Mouse (Mus musculus) liver, embryonic 16.5 days (tissue): ENCODE data around the gene Tbc1d21. TPM values are rescaled to one million over a fixed set of nuclear protein-coding genes. Genes with fewer than 3 reads are reported as not detected.

Experiments
- ATAC-seq: fragments of 200-750 bp; cut with Nextera tagmentation; 2 replicates; pipeline ENCODE4 v1.8.0; 2017; ENCODE audit warnings: low read depth, mild to moderate bottlenecking, moderate number of reproducible peaks, moderate library complexity
- H3K27ac ChIP-seq: fragments of 300-500 bp; sonication (generic); 2 replicates; pipeline ENCODE4 v1.5.1; 2014; ENCODE audit warnings: mild to moderate bottlenecking, low read length
- H3K27me3 ChIP-seq: fragments of 300-500 bp; sonication (generic); 2 replicates; pipeline ENCODE4 v1.6.1; 2014; ENCODE audit warnings: low read depth, low read length, mixed read lengths; ENCODE audit not compliant: control insufficient read depth, insufficient read depth
- H3K36me3 ChIP-seq: fragments of 300-500 bp; sonication (generic); 2 replicates; pipeline ENCODE4 v1.6.1; 2014; ENCODE audit warnings: mild to moderate bottlenecking; ENCODE audit not compliant: control insufficient read depth, insufficient read depth
- H3K4me1 ChIP-seq: fragments of 300-500 bp; sonication (generic); 2 replicates; pipeline ENCODE4 v1.6.1; 2014; ENCODE audit warnings: low read depth, low read length, mixed read lengths; ENCODE audit not compliant: control insufficient read depth
- H3K4me2 ChIP-seq: fragments of 300-500 bp; sonication (generic); 2 replicates; pipeline ENCODE4 v1.6.1; 2014; ENCODE audit warnings: low read depth, low read length, mixed read lengths
- H3K4me3 ChIP-seq: fragments of 300-500 bp; sonication (generic); 2 replicates; pipeline ENCODE4 v1.5.1; 2014; ENCODE audit warnings: low read depth, mild to moderate bottlenecking, low read length
- H3K9ac ChIP-seq: fragments of 300-500 bp; sonication (generic); 2 replicates; pipeline ENCODE4 v1.6.1; 2014; ENCODE audit warnings: low read depth, low read length
- H3K9me3 ChIP-seq: fragments of 300-500 bp; sonication (generic); replicated peaks from 2 replicates; pipeline ENCODE4 v1.6.1; 2016; ENCODE audit warnings: low read length; ENCODE audit not compliant: control insufficient read depth
- WGBS: fragments of 180-500 bp; shearing (Covaris S2); extraction: QIAGEN DNeasy Blood & Tissue Kit; methylation state at CpG from one replicate; pipeline ENCODE4 v1.1.7; 2014; ENCODE audit not compliant: insufficient replicate concordance; 5-methylcytosine and 5-hydroxymethylcytosine counted together
- polyA plus RNA-seq: library from polyadenylated mRNA; unstranded; fragments of >200 nt; fragmentation: Nextera tagmentation; extraction: Ambion mirVana; gene quantifications from 2 replicates; pipeline ENCODE4 v1.2.1, GENCODE M21; 2015

Gene Tbc1d21
- polyA plus RNA-seq: not detected in 2 replicates

DNA sequence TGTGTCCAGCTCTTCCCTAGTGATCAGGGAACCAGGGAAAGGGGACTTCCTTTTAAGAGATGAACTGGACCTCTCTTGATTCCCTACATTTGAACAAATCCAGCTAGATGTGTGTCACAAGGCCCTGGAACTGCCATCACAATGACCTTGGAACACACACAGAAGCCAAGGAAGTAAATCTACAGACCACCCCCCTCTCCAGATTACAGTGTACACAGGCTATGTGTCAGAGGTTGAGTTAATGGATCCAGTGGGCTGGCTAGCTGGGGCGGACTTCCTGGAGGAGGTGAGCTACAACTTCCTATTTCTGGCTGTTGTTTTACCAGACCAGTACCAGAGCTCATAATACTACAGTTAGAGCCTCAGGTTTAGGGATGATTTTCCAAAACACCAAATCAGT, at the start of gene Tbc1d21:
TSS of gene Tbc1d21 (minus strand) at position 101 of the 400 bp plus-strand sequence.
- Histone ChIP-seq H3K36me3 (no peaks in the 10 kb centered on the region), H3K27me3 (no peaks in the 10 kb centered on the region), H3K9me3 (no peaks in the 10 kb centered on the region), H3K27ac (no peak within 1 kb of the TSS), H3K4me2 (no peak within 1 kb of the TSS), H3K9ac (no peak within 1 kb of the TSS), H3K4me3 (no peak within 1 kb of the TSS), H3K4me1 (no peaks in the 10 kb centered on the region)
- ATAC-seq: no peak
- WGBS: 63% methylated on average over 1 of the region's 1 CpGs

DNA sequence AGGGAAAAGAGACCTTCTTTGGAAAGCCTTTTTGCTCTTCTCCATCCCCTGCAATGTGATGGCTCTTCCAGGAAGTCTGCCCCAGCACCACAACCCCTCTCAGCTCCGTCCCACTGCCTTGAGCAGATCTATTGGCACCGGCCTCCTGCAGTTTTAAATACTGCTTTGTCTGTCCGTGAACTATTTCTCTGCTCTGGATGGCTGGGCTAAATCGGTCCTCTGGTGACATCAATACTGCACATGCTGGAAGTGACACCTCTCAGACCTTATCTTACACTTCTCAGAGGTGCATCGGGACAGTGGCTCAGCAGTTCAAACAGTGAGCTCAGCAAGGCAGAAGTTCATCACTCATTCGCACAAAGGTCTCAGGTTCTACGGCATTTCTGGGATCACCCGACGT, 41.3 kb upstream of the Tbc1d21 start:
- no peaks in the 10 kb centered on the region for H3K4me1 ChIP-seq
- H3K9me3 ChIP-seq: no peaks in the 10 kb centered on the region
- H3K9ac ChIP-seq: no peak overlapping the region
- no peak overlapping the region for H3K4me2 ChIP-seq
- no peak overlapping the region for H3K27ac ChIP-seq
- WGBS: 57% methylated on average over 9 of the region's 9 CpGs
- H3K27me3 ChIP-seq: no peaks in the 10 kb centered on the region
- no peak overlapping the region for H3K4me3 ChIP-seq
- ATAC-seq: no peak
- H3K36me3 ChIP-seq: no peaks in the 10 kb centered on the region

DNA sequence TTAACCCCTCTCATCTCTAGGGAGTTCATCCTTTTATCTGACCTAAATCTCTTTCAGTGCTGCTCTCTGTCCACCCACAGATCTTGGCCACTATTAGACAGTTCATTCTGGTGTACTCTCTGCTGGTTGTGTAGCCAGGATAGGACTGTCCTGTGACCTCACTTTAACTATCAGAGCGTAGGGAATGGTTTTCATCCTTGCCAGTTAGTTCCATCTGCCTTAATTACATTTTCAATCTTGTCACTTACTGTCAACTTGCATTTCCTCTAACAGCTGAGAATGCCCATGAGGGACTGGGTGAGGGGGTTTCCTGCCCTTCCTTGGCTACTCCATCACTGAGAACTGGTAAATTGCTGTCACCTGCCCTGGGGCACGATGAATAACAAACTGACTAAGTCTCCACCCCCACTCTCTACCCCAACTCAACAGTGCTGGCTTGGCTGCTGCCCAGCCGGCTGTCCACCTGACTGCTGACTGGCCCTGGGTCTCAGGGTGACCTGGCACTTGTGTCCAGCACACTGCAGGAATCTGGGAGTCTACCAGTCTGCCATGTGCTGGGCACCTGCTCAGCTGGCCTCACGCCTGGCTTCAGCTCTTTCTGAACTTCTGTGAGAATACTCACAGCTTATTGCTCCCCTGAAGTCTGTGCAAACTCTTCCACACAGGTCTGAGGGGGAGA, 39.9 kb upstream of the Tbc1d21 start:
- H3K27ac ChIP-seq: no peak overlapping the region
- 44% methylated on average over 4 of the region's 4 CpGs for WGBS
- no peaks in the 10 kb centered on the region for H3K27me3 ChIP-seq
- no peaks in the 10 kb centered on the region for H3K4me1 ChIP-seq
- ATAC-seq: no peak
- no peak overlapping the region for H3K4me3 ChIP-seq
- no peak overlapping the region for H3K9ac ChIP-seq
- H3K36me3 ChIP-seq: no peaks in the 10 kb centered on the region
- no peak overlapping the region for H3K4me2 ChIP-seq
- H3K9me3 ChIP-seq: no peaks in the 10 kb centered on the region

DNA sequence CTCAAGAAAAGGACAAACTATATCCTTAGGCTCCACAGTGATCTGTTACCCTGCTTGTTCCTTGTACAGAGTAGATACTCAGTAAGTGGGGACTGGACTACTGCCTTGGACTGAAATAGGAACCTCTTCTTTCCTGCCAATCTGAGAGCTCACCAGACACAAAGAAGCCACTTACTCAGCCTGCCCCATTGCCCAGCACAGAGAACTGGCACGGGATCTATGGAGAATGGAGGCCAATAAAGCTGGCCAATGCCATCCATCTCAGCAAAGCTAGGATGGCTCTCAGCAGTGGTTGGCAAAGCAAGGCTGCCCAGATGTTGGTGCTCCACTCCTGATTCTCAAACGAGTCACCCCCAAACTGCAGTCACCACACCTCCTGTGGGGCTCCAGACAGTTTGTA, 39.0 kb upstream of the Tbc1d21 start:
- Histone ChIP-seq H3K4me1 (no peaks in the 10 kb centered on the region), H3K36me3 (no peaks in the 10 kb centered on the region), H3K4me3 (no peak overlapping the region), H3K27ac (no peak overlapping the region), H3K9ac (no peak overlapping the region), H3K4me2 (no peak overlapping the region), H3K27me3 (no peaks in the 10 kb centered on the region), H3K9me3 (no peaks in the 10 kb centered on the region)
- 30% methylated on average over 2 of the region's 2 CpGs for whole genome bisulfite sequencing
- no peak for ATAC-seq

DNA sequence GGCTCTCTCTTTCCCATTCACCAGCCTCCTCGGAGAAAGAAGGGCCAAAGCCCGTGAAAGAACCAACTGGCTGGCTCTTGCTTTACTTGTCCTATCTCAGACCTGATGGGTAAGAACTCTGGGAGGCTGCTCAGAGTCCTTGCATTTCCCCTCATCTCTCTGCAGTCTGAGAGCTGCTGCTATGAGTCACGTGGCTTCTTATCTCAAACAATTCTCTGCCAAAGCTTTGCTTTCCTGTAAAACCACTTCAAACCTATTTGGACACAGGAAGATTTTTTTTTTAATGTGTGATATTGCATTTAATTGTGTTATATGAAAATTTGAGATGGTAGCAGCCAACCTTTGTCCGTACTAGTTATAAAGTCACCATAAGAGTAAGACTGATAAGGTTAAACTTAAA, 34.2 kb upstream of the Tbc1d21 start:
- Histone ChIP-seq H3K4me1 (no peaks in the 10 kb centered on the region), H3K9ac (no peak overlapping the region), H3K27me3 (no peaks in the 10 kb centered on the region), H3K36me3 (no peaks in the 10 kb centered on the region), H3K9me3 (no peaks in the 10 kb centered on the region), H3K4me2 (no peak overlapping the region), H3K4me3 (no peak overlapping the region), H3K27ac (no peak overlapping the region)
- WGBS: 26% methylated on average over 4 of the region's 4 CpGs
- ATAC-seq: no peak

DNA sequence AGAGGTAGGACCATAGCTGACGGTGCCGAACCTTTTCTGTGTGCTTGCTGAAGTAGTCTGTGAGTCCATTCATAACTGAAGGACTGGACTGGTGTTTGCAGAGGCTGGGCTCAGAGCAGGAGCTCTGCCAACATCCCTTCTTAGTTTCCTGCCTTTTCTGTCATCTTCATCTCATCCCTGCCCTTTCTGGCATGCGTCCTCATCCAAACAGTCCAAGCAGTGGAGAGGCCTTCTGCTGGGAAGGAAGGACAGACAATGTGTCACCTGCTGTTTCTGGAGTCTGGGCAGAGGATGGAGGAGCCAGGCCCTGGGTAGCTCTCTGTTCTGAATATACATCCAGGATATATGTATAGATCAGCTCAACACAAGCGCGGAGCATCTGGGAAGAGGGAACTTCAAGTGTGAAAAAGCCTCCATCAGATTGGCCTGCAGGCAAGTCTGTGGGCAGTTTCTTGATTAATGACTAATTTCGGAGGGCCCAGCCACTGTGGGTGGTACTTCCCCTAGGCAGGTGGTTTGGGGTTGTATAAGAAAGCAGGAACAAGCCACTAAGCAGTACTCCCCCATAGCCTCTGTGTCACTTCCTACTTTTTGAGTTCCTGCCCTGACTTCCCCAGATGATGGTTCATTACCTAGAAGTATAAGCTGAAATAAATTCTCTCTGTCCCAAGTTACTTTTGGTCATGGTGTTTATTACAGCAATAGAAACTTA, 31.3 kb upstream of the Tbc1d21 start:
- H3K4me2 ChIP-seq: no peak overlapping the region
- no peak overlapping the region for H3K4me3 ChIP-seq
- no peaks in the 10 kb centered on the region for H3K9me3 ChIP-seq
- H3K27me3 ChIP-seq: no peaks in the 10 kb centered on the region
- 42% methylated on average over 6 of the region's 6 CpGs for WGBS
- H3K27ac ChIP-seq: no peak overlapping the region
- no peaks in the 10 kb centered on the region for H3K36me3 ChIP-seq
- H3K4me1 ChIP-seq: no peaks in the 10 kb centered on the region
- H3K9ac ChIP-seq: no peak overlapping the region
- ATAC-seq: no peak

DNA sequence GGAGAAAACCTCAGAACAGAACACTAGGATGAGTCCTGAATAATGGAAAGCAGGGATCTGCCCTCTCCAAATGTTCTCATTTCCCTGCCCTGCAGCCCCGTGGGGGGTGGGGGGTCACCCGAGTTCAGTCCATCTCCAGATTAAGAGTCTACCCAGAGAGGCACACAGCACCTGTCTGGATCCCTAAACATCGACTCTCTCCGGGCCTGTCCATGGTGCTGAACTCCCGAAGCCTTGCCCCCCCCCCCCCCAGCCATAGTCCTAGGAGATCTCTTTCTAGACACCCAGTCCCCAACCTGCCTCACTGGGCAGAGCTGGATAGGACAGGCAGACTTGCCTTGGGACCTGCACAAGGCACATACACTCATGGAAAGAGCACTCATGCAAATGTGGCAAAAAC, 29.4 kb upstream of the Tbc1d21 start:
- Histone ChIP-seq H3K27ac (no peak overlapping the region), H3K4me2 (no peak overlapping the region), H3K9ac (no peak overlapping the region), H3K4me3 (no peak overlapping the region), H3K9me3 (no peaks in the 10 kb centered on the region), H3K36me3 (no peaks in the 10 kb centered on the region), H3K4me1 (no peaks in the 10 kb centered on the region), H3K27me3 (no peaks in the 10 kb centered on the region)
- WGBS: 14% methylated on average over 5 of the region's 5 CpGs
- ATAC-seq: no peak

DNA sequence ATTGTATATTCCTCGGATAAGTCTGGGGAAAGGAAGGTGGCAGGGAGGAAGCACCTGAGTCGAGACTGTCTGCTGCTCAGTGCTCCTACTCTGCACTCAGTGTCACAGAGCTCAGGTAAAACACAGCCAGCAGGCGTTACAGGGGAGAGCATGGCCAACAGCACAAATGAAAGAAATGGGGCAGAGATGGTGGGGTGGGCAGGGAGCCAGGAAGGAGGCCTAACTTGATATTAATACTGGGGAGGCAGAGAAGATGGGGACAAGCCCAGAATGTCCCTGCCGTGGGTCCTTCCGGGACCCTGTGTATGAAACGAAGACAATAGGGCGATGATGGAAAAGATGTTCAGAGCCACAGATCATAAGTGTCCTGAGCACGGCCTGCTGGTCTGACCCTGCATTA, 24.4 kb upstream of the Tbc1d21 start:
- WGBS: 62% methylated on average over 8 of the region's 8 CpGs
- H3K36me3 ChIP-seq: no peaks in the 10 kb centered on the region
- H3K9ac ChIP-seq: no peak overlapping the region
- H3K27me3 ChIP-seq: no peaks in the 10 kb centered on the region
- H3K4me1 ChIP-seq: no peaks in the 10 kb centered on the region
- H3K9me3 ChIP-seq: no peaks in the 10 kb centered on the region
- no peak for ATAC-seq
- H3K4me2 ChIP-seq: no peak overlapping the region
- H3K27ac ChIP-seq: no peak overlapping the region
- no peak overlapping the region for H3K4me3 ChIP-seq

DNA sequence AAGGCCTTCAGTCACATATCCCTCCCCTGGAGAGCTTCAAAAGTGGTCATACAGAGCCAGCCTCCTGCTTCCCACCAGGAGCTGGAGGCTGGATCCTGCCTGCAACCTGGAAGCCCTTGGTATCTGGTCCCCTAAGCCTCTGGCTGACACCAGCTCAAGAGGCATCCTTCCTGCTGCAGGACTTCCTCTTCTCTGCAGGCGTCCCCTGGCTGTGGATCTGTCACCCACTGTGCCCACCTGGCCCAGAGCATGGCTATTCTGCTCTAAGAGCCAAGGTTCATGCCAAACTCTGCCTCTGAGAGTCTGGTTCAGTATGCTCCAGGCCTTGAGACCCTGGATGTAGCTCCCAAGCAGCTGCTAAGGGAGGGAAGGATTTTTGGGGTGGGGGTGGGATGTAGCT, 23.6 kb upstream of the Tbc1d21 start:
- no peaks in the 10 kb centered on the region for H3K27me3 ChIP-seq
- no peak overlapping the region for H3K4me2 ChIP-seq
- ATAC-seq: no peak
- no peak overlapping the region for H3K9ac ChIP-seq
- H3K4me3 ChIP-seq: no peak overlapping the region
- no peaks in the 10 kb centered on the region for H3K36me3 ChIP-seq
- H3K27ac ChIP-seq: no peak overlapping the region
- no peaks in the 10 kb centered on the region for H3K4me1 ChIP-seq
- H3K9me3 ChIP-seq: no peaks in the 10 kb centered on the region
- 8% methylated on average over 1 of the region's 1 CpGs for WGBS
